Mouse (Mus musculus) midbrain, embryonic 10.5 days (tissue): ENCODE measurements around the gene Lce3d. TPM values are rescaled to one million over a fixed set of nuclear protein-coding genes. Genes with fewer than 3 reads are reported as not detected.
A peak's percentile ranks its signal among the peaks of the same experiment; 100 is the strongest.

Experiments used
- DNase-seq: peaks from one replicate; pipeline ENCODE4 v3.0.0-alpha.2; 2017; ENCODE audit warnings: low spot score
- H3K27ac ChIP-seq: fragments of 300-500 bp; sonication (generic); replicated peaks from 2 replicates; pipeline ENCODE4 v1.5.1; 2016; ENCODE audit warnings: mild to moderate bottlenecking
- H3K27me3 ChIP-seq: fragments of 300-500 bp; sonication (generic); 2 replicates; pipeline ENCODE4 v1.6.1; 2016; ENCODE audit warnings: low read depth, mild to moderate bottlenecking; ENCODE audit not compliant: poor library complexity, severe bottlenecking
- H3K36me3 ChIP-seq: fragments of 300-500 bp; sonication (generic); 2 replicates; pipeline ENCODE4 v1.6.1; 2016; ENCODE audit warnings: mild to moderate bottlenecking, moderate library complexity
- H3K4me1 ChIP-seq: fragments of 300-500 bp; sonication (generic); 2 replicates; pipeline ENCODE4 v1.6.1; 2016
- H3K4me3 ChIP-seq: fragments of 300-500 bp; sonication (generic); 2 replicates; pipeline ENCODE4 v1.5.1; 2016; ENCODE audit warnings: mild to moderate bottlenecking, moderate library complexity
- H3K9me3 ChIP-seq: fragments of 300-500 bp; sonication (generic); replicated peaks from 2 replicates; pipeline ENCODE4 v1.6.1; 2016; ENCODE audit warnings: mild to moderate bottlenecking
- WGBS: fragments of 180-500 bp; shearing (Covaris S2); methylation state at CpG from one replicate; pipeline ENCODE4 v1.1.7; 2016; 5-methylcytosine and 5-hydroxymethylcytosine counted together
- polyA plus RNA-seq: library from polyadenylated mRNA; unstranded; fragments of >200 nt; fragmentation: Nextera tagmentation; extraction: Ambion mirVana; gene quantifications from 2 replicates; pipeline ENCODE4 v1.2.1, GENCODE M21; 2016

The Lce3d gene
- polyA plus RNA-seq: not detected in 2 replicates

DNA sequence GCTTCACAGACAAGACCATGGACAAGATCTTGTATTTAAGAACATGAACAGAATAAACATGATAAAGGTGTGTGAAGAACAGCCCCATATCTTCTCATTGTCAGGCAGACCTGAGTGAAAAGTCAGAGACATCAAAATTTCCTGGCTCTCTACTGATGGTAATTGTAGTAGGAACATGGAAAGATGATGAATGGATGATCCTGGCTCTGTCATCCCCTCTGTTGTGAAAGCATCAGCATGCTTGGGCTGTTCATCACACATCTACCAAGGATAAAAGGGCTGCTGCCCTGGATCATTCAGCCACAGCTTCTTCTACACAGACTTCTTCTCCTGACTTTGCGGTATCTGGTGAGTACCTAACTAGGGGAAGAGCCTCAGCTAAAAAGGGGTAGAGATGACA lies at the start of gene Lce3d:
Gene Lce3d (plus strand): TSS at position 301 of the 400 bp plus-strand sequence.
- 94% methylated on average over 1 of the region's 1 CpGs for WGBS
- Histone ChIP-seq H3K4me3 (no peak within 1 kb of the TSS), H3K4me1 (no peaks in the 10 kb centered on the region), H3K27ac (no peak within 1 kb of the TSS), H3K36me3 (no peaks in the 10 kb centered on the region), H3K9me3 (no peaks in the 10 kb centered on the region), H3K27me3 (no peaks in the 10 kb centered on the region)
- DNase-seq: no peak

DNA sequence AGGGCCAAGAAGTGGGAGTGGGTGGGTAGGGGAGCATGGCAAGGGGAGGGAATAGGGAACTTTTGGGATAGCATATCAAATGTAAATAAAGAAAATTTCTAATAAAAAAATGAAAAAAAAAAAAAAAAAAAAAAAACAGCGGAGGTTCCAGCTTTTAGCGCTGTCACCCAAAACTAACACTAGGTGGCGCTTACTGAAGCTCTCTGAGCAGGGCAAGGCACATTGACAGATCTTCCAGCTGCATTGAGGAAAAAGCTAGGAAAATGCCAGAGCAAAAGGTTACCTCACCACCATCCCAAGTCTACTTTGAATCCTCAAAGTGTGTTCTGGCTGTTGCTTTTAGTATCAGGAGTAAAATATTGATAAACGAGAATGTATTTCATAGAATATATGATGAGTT lies 49.6 kb upstream of the Lce3d start:
- no peaks in the 10 kb centered on the region for H3K9me3 ChIP-seq
- no peaks in the 10 kb centered on the region for H3K4me1 ChIP-seq
- no peak overlapping the region for H3K27ac ChIP-seq
- 27% methylated on average over 3 of the region's 4 CpGs for WGBS
- H3K27me3 ChIP-seq: no peaks in the 10 kb centered on the region
- DNase-seq: peak; percentile 13
- H3K4me3 ChIP-seq: no peak overlapping the region
- no peaks in the 10 kb centered on the region for H3K36me3 ChIP-seq

DNA sequence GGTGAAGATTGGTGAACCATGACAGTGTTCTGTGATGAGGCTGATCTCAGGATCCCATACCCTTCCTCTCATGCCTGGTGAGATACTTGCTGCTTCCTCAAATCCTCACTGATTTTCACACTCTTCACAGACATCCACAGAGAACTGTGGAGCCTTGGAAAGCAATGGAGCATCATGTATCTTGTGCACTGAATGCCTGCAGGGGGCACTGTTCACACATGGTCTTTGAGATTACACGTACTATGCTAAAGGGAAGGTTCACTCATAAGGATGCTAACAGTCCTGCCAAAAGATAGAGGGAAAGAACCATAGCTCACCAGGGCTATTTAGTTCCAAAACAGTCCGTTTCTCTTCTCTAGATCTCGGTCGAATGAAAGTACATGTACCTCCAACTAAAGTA lies 36.8 kb upstream of the Lce3d start:
- no peak overlapping the region for H3K27ac ChIP-seq
- H3K36me3 ChIP-seq: no peaks in the 10 kb centered on the region
- no peaks in the 10 kb centered on the region for H3K9me3 ChIP-seq
- no peak overlapping the region for H3K4me3 ChIP-seq
- no peaks in the 10 kb centered on the region for H3K27me3 ChIP-seq
- 70% methylated on average over 4 of the region's 4 CpGs for WGBS
- peaks cover 8% of the 10 kb centered on the region for H3K4me1 ChIP-seq
- peak; percentile 19 for DNase-seq

DNA sequence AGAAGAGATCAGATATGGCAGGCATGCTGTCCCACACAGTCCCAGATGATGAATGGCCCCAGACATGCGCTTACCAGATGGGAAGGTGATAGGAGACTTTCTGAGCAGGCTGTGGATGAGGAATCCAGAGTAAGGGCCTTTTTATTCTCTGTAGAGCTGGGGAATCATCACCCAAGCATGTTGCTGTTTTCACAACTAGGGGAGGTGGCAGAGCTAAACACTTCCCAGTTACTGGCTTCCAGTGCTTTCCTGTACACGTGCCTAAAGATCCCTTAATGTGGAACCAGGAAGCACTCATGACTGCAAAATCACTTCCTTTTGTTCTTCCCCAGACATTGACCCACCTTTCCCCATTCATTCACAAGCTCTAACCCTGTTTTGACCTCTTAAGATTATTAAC lies 31.1 kb upstream of the Lce3d start, which contains the start of gene Lce3a:
Gene Lce3a (minus strand): TSS at position 101 of the 400 bp plus-strand sequence.
- H3K9me3 ChIP-seq: no peaks in the 10 kb centered on the region

DNA sequence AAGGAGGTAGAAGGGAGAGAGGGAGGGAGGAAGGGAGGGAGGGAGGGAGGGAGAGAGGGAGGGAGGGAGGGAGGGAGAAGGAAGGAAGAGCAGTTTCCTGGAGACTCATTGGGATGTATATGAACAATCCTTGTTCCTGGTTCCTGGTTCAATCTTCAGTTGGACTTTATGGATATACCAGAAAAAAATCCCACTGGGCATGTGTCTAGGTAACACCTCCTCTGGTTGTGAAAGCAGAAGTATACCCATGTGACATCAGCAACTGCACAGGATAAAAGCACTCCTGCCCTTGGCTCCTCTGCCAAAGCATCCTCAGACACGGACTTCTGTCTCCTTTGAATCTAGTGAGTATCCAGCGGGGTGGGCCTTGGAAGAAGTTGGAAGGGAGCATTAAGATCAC lies 24.5 kb upstream of the Lce3d start, which contains the start of gene Lce3b:
Gene Lce3b (plus strand): TSS at position 301 of the 400 bp plus-strand sequence.
- Histone ChIP-seq H3K27ac (no peak within 1 kb of the TSS), H3K36me3 (no peaks in the 10 kb centered on the region)

More for the DNA sequence above, 31.1 kb upstream of the Lce3d start, which contains the start of gene Lce3a:
- H3K4me3 ChIP-seq: no peak within 1 kb of the TSS
- WGBS: 74% methylated on average over 2 of the region's 2 CpGs
- no peaks in the 10 kb centered on the region for H3K27me3 ChIP-seq
- H3K36me3 ChIP-seq: no peaks in the 10 kb centered on the region
- no peak within 1 kb of the TSS for H3K27ac ChIP-seq
- no peak for DNase-seq
- H3K4me1 ChIP-seq: no peaks in the 10 kb centered on the region

DNA sequence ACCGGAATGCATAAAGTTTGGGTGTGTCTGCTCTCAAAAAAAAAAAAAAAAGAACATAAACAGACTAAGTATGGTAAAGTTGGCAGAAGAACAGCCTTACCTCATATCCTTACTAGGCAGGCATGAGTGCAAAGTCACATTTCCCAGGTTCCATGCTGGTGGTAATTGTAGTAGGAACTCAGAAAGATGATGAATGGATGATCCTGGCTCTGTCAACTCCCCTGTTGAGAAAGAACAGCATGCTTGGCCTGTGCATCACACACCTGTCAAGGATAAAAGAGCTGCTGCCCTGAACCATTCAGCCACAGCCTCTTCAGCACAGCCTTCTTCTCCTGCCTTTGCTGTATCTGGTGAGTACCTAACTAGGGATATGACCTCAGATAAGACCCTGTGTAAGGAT lies 13.0 kb upstream of the Lce3d start, which contains the start of gene Lce3c:
Gene Lce3c (plus strand): TSS at position 301 of the 400 bp plus-strand sequence.
- no peaks in the 10 kb centered on the region for H3K4me1 ChIP-seq
- no peak within 1 kb of the TSS for H3K4me3 ChIP-seq
- no peaks in the 10 kb centered on the region for H3K27me3 ChIP-seq
- WGBS: 91% methylated on average over 1 of the region's 1 CpGs
- H3K27ac ChIP-seq: no peak within 1 kb of the TSS
- DNase-seq: no peak
- H3K36me3 ChIP-seq: no peaks in the 10 kb centered on the region
- no peaks in the 10 kb centered on the region for H3K9me3 ChIP-seq

More for the DNA sequence above, 24.5 kb upstream of the Lce3d start, which contains the start of gene Lce3b:
- H3K4me1 ChIP-seq: no peaks in the 10 kb centered on the region
- 72% methylated on average over 2 of the region's 2 CpGs for WGBS
- no peak for DNase-seq
- no peaks in the 10 kb centered on the region for H3K27me3 ChIP-seq
- H3K4me3 ChIP-seq: no peak within 1 kb of the TSS
- H3K9me3 ChIP-seq: no peaks in the 10 kb centered on the region

DNA sequence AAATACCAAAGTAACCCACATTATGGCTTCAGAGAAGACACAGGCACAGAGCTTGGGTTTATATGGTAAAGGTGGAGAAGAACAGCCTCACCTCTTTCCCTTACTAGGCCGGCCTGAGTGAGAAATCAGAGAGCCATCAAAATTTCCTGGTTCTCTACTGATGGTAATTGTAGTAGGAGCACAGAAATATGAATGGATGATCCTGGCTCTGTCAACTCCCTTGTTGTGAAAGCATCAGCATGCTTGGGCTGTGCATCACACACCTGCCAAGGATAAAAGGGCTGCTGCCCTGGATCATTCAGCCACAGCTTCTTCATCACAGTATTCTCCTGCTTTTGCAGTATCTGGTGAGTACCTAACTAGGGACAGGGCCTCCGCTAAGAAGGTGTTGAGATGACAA lies 9.6 kb downstream of the Lce3d start, which contains the start of gene Lce3e:
Gene Lce3e (plus strand): TSS at position 301 of the 400 bp plus-strand sequence.
- no peak for DNase-seq
- Histone ChIP-seq H3K27me3 (no peaks in the 10 kb centered on the region), H3K4me1 (no peaks in the 10 kb centered on the region), H3K36me3 (no peaks in the 10 kb centered on the region), H3K9me3 (no peaks in the 10 kb centered on the region), H3K27ac (no peak within 1 kb of the TSS), H3K4me3 (no peak within 1 kb of the TSS)
- WGBS: 91% methylated on average over 2 of the region's 2 CpGs

DNA sequence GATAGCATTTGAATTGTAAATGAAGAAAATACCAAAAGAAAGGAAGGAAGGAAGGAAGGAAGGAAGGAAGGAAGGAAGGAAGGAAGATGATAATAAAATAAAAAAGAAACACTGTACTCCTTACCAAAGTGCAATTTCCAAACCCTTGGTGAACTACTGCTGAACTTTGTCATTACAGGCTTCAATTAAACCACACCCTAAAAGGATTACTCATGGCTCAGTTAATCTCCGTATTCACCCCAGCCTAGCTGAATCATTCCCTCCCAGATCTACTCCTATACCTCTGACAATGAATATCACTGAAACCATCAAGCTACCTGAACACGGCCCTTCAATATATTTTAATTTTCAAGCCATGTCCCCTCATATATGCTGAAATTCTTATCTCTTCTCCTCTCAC lies 21.3 kb downstream of the Lce3d start:
- Histone ChIP-seq H3K9me3 (no peaks in the 10 kb centered on the region), H3K36me3 (no peaks in the 10 kb centered on the region), H3K27me3 (no peaks in the 10 kb centered on the region), H3K4me1 (no peaks in the 10 kb centered on the region), H3K4me3 (no peak overlapping the region), H3K27ac (no peak overlapping the region)
- no peak for DNase-seq
- WGBS: 71% methylated on average over 2 of the region's 2 CpGs

DNA sequence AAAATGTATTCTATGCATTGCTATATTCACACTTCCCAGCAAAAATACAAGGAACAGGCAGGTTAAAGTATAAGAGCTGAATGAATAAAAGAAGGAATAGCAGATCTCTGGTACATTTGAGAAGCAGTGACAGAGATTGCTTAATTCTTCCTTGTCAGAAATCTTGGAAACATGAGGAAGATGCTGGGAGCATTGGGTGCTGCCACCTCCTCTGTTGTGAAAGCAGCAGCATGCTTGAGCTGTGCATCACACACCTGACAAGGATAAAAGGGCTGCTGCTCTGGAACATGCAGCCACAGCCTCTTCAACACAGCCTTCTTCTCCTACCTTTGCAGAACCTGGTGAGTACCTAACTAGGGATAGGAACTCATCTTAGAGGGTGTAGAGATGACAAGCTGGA lies 34.7 kb downstream of the Lce3d start, which contains the start of gene Lce3f:
Gene Lce3f (plus strand): TSS at position 301 of the 400 bp plus-strand sequence.
- DNase-seq: no peak
- Histone ChIP-seq H3K27ac (no peak within 1 kb of the TSS), H3K27me3 (no peaks in the 10 kb centered on the region), H3K9me3 (no peaks in the 10 kb centered on the region), H3K4me3 (no peak within 1 kb of the TSS), H3K36me3 (no peaks in the 10 kb centered on the region), H3K4me1 (no peaks in the 10 kb centered on the region)

DNA sequence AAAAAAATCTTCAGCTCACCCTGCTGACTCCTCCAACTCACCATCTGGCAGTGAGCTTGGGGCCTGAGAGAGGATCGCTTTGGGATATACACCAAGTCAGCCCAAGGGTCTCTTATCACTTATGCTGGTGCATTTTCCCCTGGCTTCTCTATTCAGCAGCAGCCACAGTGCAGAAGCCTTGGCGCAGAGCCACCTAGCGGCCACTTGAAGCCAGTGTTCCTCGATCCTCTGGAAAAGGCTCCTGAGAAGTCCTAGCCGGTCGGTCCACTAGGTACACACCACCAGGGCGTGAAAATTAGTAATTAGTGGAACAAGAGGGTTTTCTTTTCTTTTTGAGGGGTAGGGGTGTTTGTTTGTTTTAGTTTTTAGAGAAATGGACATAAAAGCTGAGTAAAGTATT lies 41.5 kb downstream of the Lce3d start:
- no peaks in the 10 kb centered on the region for H3K9me3 ChIP-seq
- H3K4me3 ChIP-seq: no peak overlapping the region
- no peaks in the 10 kb centered on the region for H3K4me1 ChIP-seq
- H3K27me3 ChIP-seq: no peaks in the 10 kb centered on the region
- 7% methylated on average over 7 of the region's 7 CpGs for WGBS
- peak; percentile 76 for DNase-seq
- no peak overlapping the region for H3K27ac ChIP-seq
- H3K36me3 ChIP-seq: no peaks in the 10 kb centered on the region

DNA sequence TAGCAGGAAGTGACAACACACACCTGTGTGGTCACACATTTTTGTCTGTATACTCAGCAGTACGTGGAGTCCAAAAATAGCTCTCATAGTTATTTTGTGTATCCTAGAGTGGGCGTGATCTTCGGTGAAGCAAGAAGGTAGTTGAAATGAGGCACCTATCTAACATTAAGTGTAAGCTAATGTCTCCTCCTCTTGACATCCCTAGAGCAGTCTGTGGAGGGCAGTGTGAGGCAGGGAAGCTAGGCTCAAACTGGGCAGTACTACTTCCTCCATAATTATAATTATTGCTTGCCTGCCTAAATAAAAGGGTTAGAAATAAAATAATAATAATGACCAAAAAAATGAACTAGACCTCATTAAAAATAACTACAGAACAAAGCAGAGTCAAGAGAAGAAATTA lies 43.4 kb downstream of the Lce3d start:
- no peak for DNase-seq
- 88% methylated on average over 3 of the region's 3 CpGs for WGBS
- H3K9me3 ChIP-seq: no peaks in the 10 kb centered on the region
- no peak overlapping the region for H3K4me3 ChIP-seq
- no peak overlapping the region for H3K27ac ChIP-seq
- H3K27me3 ChIP-seq: no peaks in the 10 kb centered on the region
- no peaks in the 10 kb centered on the region for H3K4me1 ChIP-seq
- no peaks in the 10 kb centered on the region for H3K36me3 ChIP-seq

DNA sequence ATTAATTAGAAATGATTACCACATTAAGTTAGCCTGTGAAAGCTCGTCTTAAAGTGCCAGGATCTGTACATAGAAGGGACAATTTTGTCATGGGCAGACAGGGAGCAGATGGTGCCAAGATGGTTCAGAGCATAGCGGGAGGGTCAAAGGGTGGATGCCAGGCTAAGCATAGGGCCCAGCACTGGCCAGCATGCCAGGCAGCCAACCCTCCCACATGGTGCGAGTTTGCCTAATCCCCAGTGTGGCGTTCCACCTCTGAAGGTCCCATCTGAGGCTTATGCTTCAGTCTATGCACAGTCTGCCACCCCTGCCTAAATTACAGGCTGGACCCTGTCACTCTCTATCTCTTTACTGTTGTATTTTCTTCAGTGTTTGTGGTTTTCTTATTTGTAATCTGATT lies 45.7 kb downstream of the Lce3d start:
- WGBS: 82% methylated on average over 4 of the region's 4 CpGs
- no peak overlapping the region for H3K4me3 ChIP-seq
- H3K27ac ChIP-seq: no peak overlapping the region
- H3K4me1 ChIP-seq: no peaks in the 10 kb centered on the region
- DNase-seq: no peak
- no peaks in the 10 kb centered on the region for H3K27me3 ChIP-seq
- H3K9me3 ChIP-seq: no peaks in the 10 kb centered on the region
- no peaks in the 10 kb centered on the region for H3K36me3 ChIP-seq
